Mouse (Mus musculus) limb, embryonic 11.5 days (tissue): ENCODE data around the gene Prr5l. TPM values are rescaled to one million over a fixed set of nuclear protein-coding genes. Genes with fewer than 3 reads are reported as not detected.

ENCODE experiments used
- ATAC-seq: fragments of 200-750 bp; cut with Nextera tagmentation; 2 replicates; pipeline ENCODE4 v1.8.0; 2017; ENCODE audit warnings: low read depth; ENCODE audit not compliant: insufficient number of reproducible peaks, low FRiP score, low TSS enrichment
- DNase-seq: peaks from one replicate; pipeline ENCODE4 v3.0.0-alpha.2; 2015; ENCODE audit warnings: low spot score
- H3K27ac ChIP-seq: fragments of 300-500 bp; sonication (generic); replicated peaks from 2 replicates; pipeline ENCODE4 v1.5.1; 2014; ENCODE audit warnings: low read depth, mild to moderate bottlenecking, low read length
- H3K27me3 ChIP-seq: fragments of 300-500 bp; sonication (generic); 2 replicates; pipeline ENCODE4 v1.6.1; 2014; ENCODE audit warnings: mild to moderate bottlenecking, low read length, mixed read lengths; ENCODE audit not compliant: control insufficient read depth, insufficient read depth
- H3K36me3 ChIP-seq: fragments of 300-500 bp; sonication (generic); 2 replicates; pipeline ENCODE4 v1.6.1; 2014; ENCODE audit warnings: mild to moderate bottlenecking, low read length, moderate library complexity, mixed read lengths; ENCODE audit not compliant: control insufficient read depth, insufficient read depth
- H3K4me1 ChIP-seq: fragments of 300-500 bp; sonication (generic); 2 replicates; pipeline ENCODE4 v1.6.1; 2014; ENCODE audit warnings: low read length, mixed read lengths; ENCODE audit not compliant: control insufficient read depth, insufficient read depth
- H3K4me2 ChIP-seq: fragments of 300-500 bp; sonication (generic); 2 replicates; pipeline ENCODE4 v1.6.1; 2014; ENCODE audit warnings: low read depth, mild to moderate bottlenecking, moderate library complexity; ENCODE audit not compliant: severe bottlenecking
- H3K4me3 ChIP-seq: fragments of 300-500 bp; sonication (generic); 2 replicates; pipeline ENCODE4 v1.5.1; 2014; ENCODE audit warnings: low read depth, low read length
- H3K9ac ChIP-seq: fragments of 300-500 bp; sonication (generic); 2 replicates; pipeline ENCODE4 v1.6.1; 2014; ENCODE audit warnings: mild to moderate bottlenecking, low read length
- H3K9me3 ChIP-seq: fragments of 300-500 bp; sonication (generic); 2 replicates; pipeline ENCODE4 v1.6.1; 2016; ENCODE audit warnings: low read length; ENCODE audit not compliant: control insufficient read depth
- WGBS: fragments of 180-500 bp; shearing (Covaris S2); extraction: QIAGEN DNeasy Blood & Tissue Kit; methylation state at CpG from one replicate; pipeline ENCODE4 v1.1.7; 2014; 5-methylcytosine and 5-hydroxymethylcytosine counted together
- polyA plus RNA-seq: library from polyadenylated mRNA; unstranded; fragments of >200 nt; fragmentation: Nextera tagmentation; extraction: Ambion mirVana; gene quantifications from 2 replicates; pipeline ENCODE4 v1.2.1, GENCODE M21; 2014

Prr5l gene
- polyA plus RNA-seq, 1 experiment from 2014 or later = 18.6 TPM

DNA sequence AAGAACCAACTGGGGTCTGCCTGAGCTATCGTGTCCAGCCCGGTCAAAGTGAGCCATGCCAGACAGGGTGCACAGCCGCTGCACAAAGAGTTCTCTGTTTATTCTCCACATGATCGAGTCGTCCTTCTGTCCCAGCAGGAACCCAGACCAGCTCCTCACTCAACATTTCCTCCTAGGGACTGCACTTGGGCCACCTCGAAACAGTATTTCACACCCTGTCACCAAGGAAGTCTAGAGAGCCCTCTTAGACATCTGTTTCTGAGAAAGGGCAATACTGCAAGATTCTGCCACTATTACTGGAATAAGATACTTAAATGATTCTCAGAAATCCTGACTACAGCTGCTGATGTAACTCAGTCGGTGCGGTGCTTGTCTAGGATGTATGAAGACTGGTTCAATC lies 72.1 kb downstream of the Prr5l start:
- 74% methylated on average over 8 of the region's 8 CpGs for WGBS
- Histone ChIP-seq H3K4me3 (no peak overlapping the region), H3K4me1 (0 out of 2 replicates have a peak, but pooled peaks cover 2% of the 10 kb centered on the region), H3K4me2 (no peak overlapping the region), H3K9ac (no peak overlapping the region), H3K27ac (no peak overlapping the region), H3K27me3 (no peaks in the 10 kb centered on the region), H3K36me3 (no peaks in the 10 kb centered on the region), H3K9me3 (no peaks in the 10 kb centered on the region)
- ATAC-seq (no peak), DNase-seq (no peak)

DNA sequence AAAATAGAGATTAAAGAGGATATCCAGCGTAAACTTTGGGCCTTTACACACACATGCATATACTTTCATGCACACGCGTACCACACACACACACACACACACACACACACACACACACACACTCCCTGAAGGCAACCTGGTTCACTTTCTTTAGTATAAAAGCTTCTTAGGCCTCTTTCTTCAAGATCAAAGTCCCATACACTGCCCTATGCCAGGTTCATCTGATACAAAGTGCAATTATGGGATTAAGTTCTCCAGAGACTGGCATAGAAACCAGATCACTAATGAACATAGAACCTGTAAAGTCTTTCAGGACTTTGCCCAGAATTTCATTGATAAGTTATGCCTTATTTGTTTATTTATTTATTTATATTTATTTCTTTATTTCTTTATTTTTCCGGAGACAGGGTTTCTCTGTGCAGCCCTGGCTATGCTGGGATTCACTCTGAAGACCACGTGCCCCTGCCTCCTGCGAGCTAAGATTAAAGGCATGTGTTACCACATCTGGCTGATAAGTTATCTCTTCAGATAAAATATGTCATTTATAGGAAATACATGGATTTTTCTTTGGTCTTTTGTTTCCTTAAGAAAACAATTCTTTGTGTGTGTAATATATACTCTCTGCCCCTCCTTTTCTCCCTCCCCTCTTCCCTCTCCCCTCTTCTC lies 73.1 kb downstream of the Prr5l start:
- Histone ChIP-seq H3K9me3 (no peaks in the 10 kb centered on the region), H3K36me3 (no peaks in the 10 kb centered on the region), H3K4me3 (no peak overlapping the region), H3K4me2 (no peak overlapping the region), H3K27ac (no peak overlapping the region), H3K27me3 (no peaks in the 10 kb centered on the region), H3K9ac (no peak overlapping the region), H3K4me1 (no peaks in the 10 kb centered on the region)
- 80% methylated on average over 6 of the region's 6 CpGs for WGBS
- ATAC-seq = no peak
- DNase-seq = no peak

DNA sequence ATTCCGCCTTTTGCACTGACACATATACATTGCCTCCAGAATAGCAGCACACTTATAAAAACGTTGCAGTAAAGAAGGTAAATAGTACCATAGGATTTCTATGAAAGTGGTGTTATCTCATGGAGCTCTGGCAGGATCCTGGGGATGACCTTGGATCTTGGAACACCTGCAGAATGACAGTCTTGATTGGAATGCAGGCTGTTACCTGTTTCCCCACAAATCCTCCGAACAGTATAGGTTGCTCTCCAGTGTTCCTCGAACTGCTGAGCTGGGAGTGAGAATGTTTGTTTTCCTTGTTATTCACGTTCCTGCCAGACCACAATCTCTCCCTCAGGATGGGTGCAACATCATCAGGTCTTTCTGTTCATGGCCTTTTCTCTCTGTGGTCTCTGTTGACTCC lies 75.1 kb downstream of the Prr5l start:
- no peak overlapping the region for H3K4me2 ChIP-seq
- no peak overlapping the region for H3K4me3 ChIP-seq
- no peak overlapping the region for H3K27ac ChIP-seq
- no peak for DNase-seq
- H3K27me3 ChIP-seq = no peaks in the 10 kb centered on the region
- 73% methylated on average over 5 of the region's 5 CpGs for WGBS
- ATAC-seq = no peak
- no peaks in the 10 kb centered on the region for H3K9me3 ChIP-seq
- H3K36me3 ChIP-seq = no peaks in the 10 kb centered on the region
- no peaks in the 10 kb centered on the region for H3K4me1 ChIP-seq
- H3K9ac ChIP-seq = no peak overlapping the region

DNA sequence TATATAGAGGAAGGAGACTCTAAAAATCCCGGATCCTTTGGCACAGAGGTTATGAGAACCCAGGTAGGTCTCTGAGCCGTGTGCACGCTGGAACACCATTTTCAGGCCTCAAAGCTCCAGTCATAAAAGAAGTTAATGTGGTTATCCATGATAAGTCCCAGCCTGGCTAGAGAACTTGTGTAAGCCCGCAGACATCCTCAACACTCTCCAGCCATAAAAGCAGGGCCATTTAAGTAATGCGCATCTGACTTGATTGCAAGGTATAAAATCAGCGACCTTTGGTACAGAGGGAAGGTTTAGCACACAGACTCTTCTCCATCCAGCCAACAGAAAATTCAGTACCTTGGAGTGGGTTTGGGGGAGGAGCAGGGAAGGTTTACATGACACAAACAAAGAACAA lies 80.6 kb downstream of the Prr5l start:
- no peak for ATAC-seq
- H3K9me3 ChIP-seq = no peaks in the 10 kb centered on the region
- no peaks in the 10 kb centered on the region for H3K27me3 ChIP-seq
- H3K4me1 ChIP-seq = no peaks in the 10 kb centered on the region
- H3K4me3 ChIP-seq = no peak overlapping the region
- H3K9ac ChIP-seq = no peak overlapping the region
- no peak overlapping the region for H3K27ac ChIP-seq
- H3K36me3 ChIP-seq = no peaks in the 10 kb centered on the region
- 81% methylated on average over 6 of the region's 6 CpGs for WGBS
- no peak overlapping the region for H3K4me2 ChIP-seq
- no peak for DNase-seq

- Histone ChIP-seq H3K9ac (peak overlapping the region; percentile 73), H3K27me3 (no peaks in the 10 kb centered on the region), H3K9me3 (no peaks in the 10 kb centered on the region), H3K4me3 (peak overlapping the region; percentile 62), H3K36me3 (no peaks in the 10 kb centered on the region), H3K4me1 (peaks cover 4% of the 10 kb centered on the region; the same call in 1 of the 2 replicates), H3K4me2 (peak overlapping the region; percentile 76), H3K27ac (peak overlapping the region; percentile 79; the same call in 1 of the 2 replicates)
- no peak for DNase-seq
- WGBS = 1% methylated on average over 19 of the region's 19 CpGs
- no peak for ATAC-seq
Observed at GRCm38 (mm10) chr2:101797901-101798250, 85.0 kb downstream of the Prr5l start.

DNA sequence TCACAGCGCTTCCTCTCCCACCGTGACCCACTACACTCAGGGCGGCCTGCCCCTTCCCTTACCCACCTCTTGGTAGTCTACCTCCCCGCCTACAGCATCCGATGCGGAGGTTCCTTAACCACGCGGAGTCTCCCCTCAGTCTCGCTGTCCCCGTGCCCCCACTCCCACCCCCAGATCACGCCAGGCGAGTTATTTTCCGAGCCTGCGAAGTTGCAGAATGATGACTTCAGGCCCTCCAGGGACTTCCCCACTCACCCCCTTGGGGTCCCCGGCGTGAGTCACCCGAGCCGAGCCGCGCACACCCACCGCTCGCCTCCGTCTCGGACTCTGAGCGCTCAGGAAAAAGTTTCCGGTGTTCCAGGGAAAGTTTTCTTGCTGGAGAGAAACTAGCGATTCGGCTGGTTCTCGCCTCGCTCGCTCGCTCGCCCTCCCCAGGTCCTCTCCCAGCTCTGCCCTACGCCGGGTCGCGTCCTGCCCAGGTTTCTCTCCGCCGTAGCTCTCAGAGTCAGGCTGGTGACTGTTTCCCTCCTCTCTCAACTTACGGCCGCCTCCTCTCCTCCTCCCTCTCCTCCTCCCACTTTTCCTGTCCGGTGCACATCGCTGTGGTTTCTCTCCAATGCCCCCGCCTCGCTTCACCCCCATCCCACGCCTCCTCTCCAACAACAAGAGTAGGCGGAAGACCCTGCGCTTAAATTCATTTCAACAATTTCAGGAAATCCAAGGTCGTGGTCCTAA lies 85.5 kb downstream of the Prr5l start:
- WGBS = under 1% methylated on average over 49 of the region's 49 CpGs
- DNase-seq = peak; percentile 77
- peak overlapping the region; percentile 76 for H3K4me2 ChIP-seq
- H3K27me3 ChIP-seq = no peaks in the 10 kb centered on the region
- peak overlapping the region; percentile 73 for H3K9ac ChIP-seq
- H3K36me3 ChIP-seq = no peaks in the 10 kb centered on the region
- peak overlapping the region; percentile 62 for H3K4me3 ChIP-seq
- peak overlapping the region; percentile 79 for H3K27ac ChIP-seq
- peaks cover 4% of the 10 kb centered on the region; the same call in 1 of the 2 replicates for H3K4me1 ChIP-seq
- no peaks in the 10 kb centered on the region for H3K9me3 ChIP-seq
- ATAC-seq = peak; percentile 75

- H3K27ac ChIP-seq = peak overlapping the region; percentile 79
- H3K9me3 ChIP-seq = no peaks in the 10 kb centered on the region
- H3K27me3 ChIP-seq = no peaks in the 10 kb centered on the region
- WGBS = under 1% methylated on average over 55 of the region's 55 CpGs
- H3K36me3 ChIP-seq = no peaks in the 10 kb centered on the region
- H3K4me2 ChIP-seq = peak overlapping the region; percentile 76
- H3K4me3 ChIP-seq = peak overlapping the region; percentile 62
- H3K4me1 ChIP-seq = peaks cover 4% of the 10 kb centered on the region; the same call in 1 of the 2 replicates
- ATAC-seq = peak; percentile 70
- DNase-seq = peak; percentile 93
- H3K9ac ChIP-seq = peak overlapping the region; percentile 73
Observed at GRCm38 (mm10) chr2:101796287-101797115, 86.3 kb downstream of the Prr5l start.

DNA sequence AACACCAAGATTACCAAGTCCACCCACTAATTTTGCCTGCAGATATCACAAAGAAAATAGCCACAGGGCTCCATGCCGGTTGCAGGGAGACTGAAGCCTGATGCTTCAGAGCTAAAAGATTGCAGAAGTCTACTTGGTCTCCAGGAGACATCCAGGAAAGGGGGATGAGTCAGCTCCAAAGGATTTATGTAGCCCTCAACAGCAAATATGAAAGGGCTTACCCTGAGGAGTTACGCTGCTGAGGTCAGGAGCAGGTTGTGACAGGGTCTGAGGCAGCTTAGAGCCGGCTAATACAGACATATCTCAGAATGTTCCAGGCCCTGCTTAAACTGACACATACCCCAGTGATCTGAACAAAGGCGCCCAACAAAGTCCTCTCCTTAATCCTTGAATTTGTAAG lies 90.7 kb downstream of the Prr5l start:
- no peaks in the 10 kb centered on the region for H3K36me3 ChIP-seq
- ATAC-seq (no peak), DNase-seq (no peak)
- H3K4me3 ChIP-seq = no peak overlapping the region
- no peak overlapping the region for H3K27ac ChIP-seq
- H3K4me2 ChIP-seq = no peak overlapping the region
- no peaks in the 10 kb centered on the region for H3K9me3 ChIP-seq
- no peak overlapping the region for H3K9ac ChIP-seq
- no peaks in the 10 kb centered on the region for H3K27me3 ChIP-seq
- 89% methylated on average over 4 of the region's 4 CpGs for WGBS
- peaks cover 4% of the 10 kb centered on the region; the same call in 1 of the 2 replicates for H3K4me1 ChIP-seq
